Mouse (Mus musculus): ENCODE results near the gene Accsl. TPM values are rescaled to one million over a fixed set of nuclear protein-coding genes. Genes with fewer than 3 reads are reported as not detected.

Gene Accsl
- polyA plus RNA-seq (2014; fragmentation: Nextera tagmentation; extraction: Ambion mirVana): 0.08 TPM in 1 of 2 replicates, not detected in the other

GRCm38 (mm10) chr2:93869107-93869600 is at the start of gene Accsl:
Accsl (minus strand) TSS chr2:93869157.
- Histone ChIP-seq H3K27ac (ENCODE audit: low read depth) (no peak within 1 kb of the TSS), H3K9me3 (ENCODE audit: control insufficient read depth, low read length) (no peaks in the 10 kb centered on the region), H3K27me3 (replicated peaks; ENCODE audit: control insufficient read depth, insufficient read depth, low read length) (no peaks in the 10 kb centered on the region), H3K4me2 (ENCODE audit: low read length) (no peak within 1 kb of the TSS), H3K36me3 (ENCODE audit: control insufficient read depth, insufficient read depth, low read length) (no peaks in the 10 kb centered on the region), H3K4me1 (replicated peaks; ENCODE audit: control insufficient read depth, insufficient read depth, low read length) (peaks cover 10% of the 10 kb centered on the region), H3K9ac (ENCODE audit: low read length) (no peak within 1 kb of the TSS), H3K4me3 (ENCODE audit: low read depth, low read length) (no peak within 1 kb of the TSS)
- 77% methylated on average over 7 of the region's 7 CpGs for WGBS
- ATAC-seq (replicated peaks; ENCODE audit: low FRiP score, low TSS enrichment, low read depth): no peak
- no peak for DNase-seq (ENCODE audit: low spot score)

GRCm38 (mm10) chr2:93913552-93913951 is 44.6 kb upstream of the Accsl start:
- H3K36me3 ChIP-seq (ENCODE audit: control insufficient read depth, insufficient read depth, low read length): no peaks in the 10 kb centered on the region
- H3K27me3 ChIP-seq (replicated peaks; ENCODE audit: control insufficient read depth, insufficient read depth, low read length): 0 out of 2 replicates have a peak, but pooled peaks cover 5% of the 10 kb centered on the region
- no peak overlapping the region for H3K4me3 ChIP-seq (ENCODE audit: low read depth, low read length)
- WGBS: 91% methylated on average over 2 of the region's 2 CpGs
- H3K27ac ChIP-seq (ENCODE audit: low read depth): no peak overlapping the region
- no peak overlapping the region for H3K9ac ChIP-seq (ENCODE audit: low read length)
- H3K4me1 ChIP-seq (replicated peaks; ENCODE audit: control insufficient read depth, insufficient read depth, low read length): no peaks in the 10 kb centered on the region
- no peak for DNase-seq (ENCODE audit: low spot score)
- no peaks in the 10 kb centered on the region for H3K9me3 ChIP-seq (ENCODE audit: control insufficient read depth, low read length)
- no peak for ATAC-seq (replicated peaks; ENCODE audit: low FRiP score, low TSS enrichment, low read depth)
- no peak overlapping the region for H3K4me2 ChIP-seq (ENCODE audit: low read length)

GRCm38 (mm10) chr2:93911942-93912341 is 43.0 kb upstream of the Accsl start:
- 83% methylated on average over 10 of the region's 10 CpGs for WGBS
- Histone ChIP-seq H3K9ac (ENCODE audit: low read length) (no peak overlapping the region), H3K9me3 (ENCODE audit: control insufficient read depth, low read length) (no peaks in the 10 kb centered on the region), H3K27ac (ENCODE audit: low read depth) (no peak overlapping the region), H3K4me3 (ENCODE audit: low read depth, low read length) (no peak overlapping the region), H3K4me2 (ENCODE audit: low read length) (no peak overlapping the region), H3K4me1 (replicated peaks; ENCODE audit: control insufficient read depth, insufficient read depth, low read length) (no peaks in the 10 kb centered on the region), H3K36me3 (ENCODE audit: control insufficient read depth, insufficient read depth, low read length) (no peaks in the 10 kb centered on the region), H3K27me3 (replicated peaks; ENCODE audit: control insufficient read depth, insufficient read depth, low read length) (0 out of 2 replicates have a peak, but pooled peaks cover 5% of the 10 kb centered on the region)
- DNase-seq (ENCODE audit: low spot score) (no peak), ATAC-seq (replicated peaks; ENCODE audit: low FRiP score, low TSS enrichment, low read depth) (no peak)

- WGBS: 81% methylated on average over 5 of the region's 5 CpGs
- no peaks in the 10 kb centered on the region for H3K4me1 ChIP-seq (replicated peaks; ENCODE audit: control insufficient read depth, insufficient read depth, low read length)
- 0 out of 2 replicates have a peak, but pooled peaks cover 5% of the 10 kb centered on the region for H3K27me3 ChIP-seq (replicated peaks; ENCODE audit: control insufficient read depth, insufficient read depth, low read length)
- H3K4me2 ChIP-seq (ENCODE audit: low read length): no peak overlapping the region
- no peak for ATAC-seq (replicated peaks; ENCODE audit: low FRiP score, low TSS enrichment, low read depth)
- no peak overlapping the region for H3K9ac ChIP-seq (ENCODE audit: low read length)
- DNase-seq (ENCODE audit: low spot score): no peak
- H3K36me3 ChIP-seq (ENCODE audit: control insufficient read depth, insufficient read depth, low read length): no peaks in the 10 kb centered on the region
- H3K9me3 ChIP-seq (ENCODE audit: control insufficient read depth, low read length): no peaks in the 10 kb centered on the region
- H3K27ac ChIP-seq (ENCODE audit: low read depth): no peak overlapping the region
- no peak overlapping the region for H3K4me3 ChIP-seq (ENCODE audit: low read depth, low read length)
These were observed 40.8 kb upstream of the Accsl start for GRCm38 (mm10) chr2:93909716-93910115.

GRCm38 (mm10) chr2:93907519-93908294 is 38.8 kb upstream of the Accsl start:
- Histone ChIP-seq H3K36me3 (ENCODE audit: control insufficient read depth, insufficient read depth, low read length) (no peaks in the 10 kb centered on the region), H3K4me3 (ENCODE audit: low read depth, low read length) (no peak overlapping the region), H3K9ac (ENCODE audit: low read length) (no peak overlapping the region), H3K4me2 (ENCODE audit: low read length) (no peak overlapping the region), H3K4me1 (replicated peaks; ENCODE audit: control insufficient read depth, insufficient read depth, low read length) (no peaks in the 10 kb centered on the region; the same call in 1 of the 2 replicates), H3K27ac (ENCODE audit: low read depth) (no peak overlapping the region), H3K9me3 (ENCODE audit: control insufficient read depth, low read length) (no peaks in the 10 kb centered on the region), H3K27me3 (replicated peaks; ENCODE audit: control insufficient read depth, insufficient read depth, low read length) (0 out of 2 replicates have a peak, but pooled peaks cover 3% of the 10 kb centered on the region)
- DNase-seq (ENCODE audit: low spot score) (no peak), ATAC-seq (replicated peaks; ENCODE audit: low FRiP score, low TSS enrichment, low read depth) (no peak)
- 50% methylated on average over 9 of the region's 9 CpGs for WGBS

GRCm38 (mm10) chr2:93906316-93906715 is 37.4 kb upstream of the Accsl start:
- ATAC-seq (replicated peaks; ENCODE audit: low FRiP score, low TSS enrichment, low read depth) (no peak), DNase-seq (ENCODE audit: low spot score) (no peak)
- H3K4me1 ChIP-seq (replicated peaks; ENCODE audit: control insufficient read depth, insufficient read depth, low read length): no peaks in the 10 kb centered on the region; the same call in 1 of the 2 replicates
- no peak overlapping the region for H3K9ac ChIP-seq (ENCODE audit: low read length)
- WGBS: 29% methylated on average over 4 of the region's 4 CpGs
- H3K27ac ChIP-seq (ENCODE audit: low read depth): no peak overlapping the region
- H3K4me3 ChIP-seq (ENCODE audit: low read depth, low read length): no peak overlapping the region
- no peak overlapping the region for H3K4me2 ChIP-seq (ENCODE audit: low read length)
- H3K36me3 ChIP-seq (ENCODE audit: control insufficient read depth, insufficient read depth, low read length): no peaks in the 10 kb centered on the region
- H3K27me3 ChIP-seq (replicated peaks; ENCODE audit: control insufficient read depth, insufficient read depth, low read length): 0 out of 2 replicates have a peak, but pooled peaks cover 1% of the 10 kb centered on the region
- no peaks in the 10 kb centered on the region for H3K9me3 ChIP-seq (ENCODE audit: control insufficient read depth, low read length)

- DNase-seq (ENCODE audit: low spot score): no peak
- WGBS: 64% methylated on average over 6 of the region's 6 CpGs
- Histone ChIP-seq H3K36me3 (ENCODE audit: control insufficient read depth, insufficient read depth, low read length) (no peaks in the 10 kb centered on the region), H3K4me2 (ENCODE audit: low read length) (no peak overlapping the region), H3K4me1 (replicated peaks; ENCODE audit: control insufficient read depth, insufficient read depth, low read length) (no peaks in the 10 kb centered on the region; the same call in 1 of the 2 replicates), H3K9me3 (ENCODE audit: control insufficient read depth, low read length) (no peaks in the 10 kb centered on the region), H3K27me3 (replicated peaks; ENCODE audit: control insufficient read depth, insufficient read depth, low read length) (no peaks in the 10 kb centered on the region), H3K27ac (ENCODE audit: low read depth) (no peak overlapping the region), H3K9ac (ENCODE audit: low read length) (no peak overlapping the region), H3K4me3 (ENCODE audit: low read depth, low read length) (no peak overlapping the region)
- ATAC-seq (replicated peaks; ENCODE audit: low FRiP score, low TSS enrichment, low read depth): no peak
These were observed 34.5 kb upstream of the Accsl start for GRCm38 (mm10) chr2:93903415-93903814.

- H3K4me2 ChIP-seq (ENCODE audit: low read length): no peak overlapping the region
- no peak for DNase-seq (ENCODE audit: low spot score)
- WGBS: 55% methylated on average over 5 of the region's 5 CpGs
- no peak overlapping the region for H3K27ac ChIP-seq (ENCODE audit: low read depth)
- H3K27me3 ChIP-seq (replicated peaks; ENCODE audit: control insufficient read depth, insufficient read depth, low read length): 0 out of 2 replicates have a peak, but pooled peaks cover 2% of the 10 kb centered on the region
- no peak overlapping the region for H3K4me3 ChIP-seq (ENCODE audit: low read depth, low read length)
- H3K4me1 ChIP-seq (replicated peaks; ENCODE audit: control insufficient read depth, insufficient read depth, low read length): no peaks in the 10 kb centered on the region; the same call in 1 of the 2 replicates
- no peak for ATAC-seq (replicated peaks; ENCODE audit: low FRiP score, low TSS enrichment, low read depth)
- no peak overlapping the region for H3K9ac ChIP-seq (ENCODE audit: low read length)
- no peaks in the 10 kb centered on the region for H3K36me3 ChIP-seq (ENCODE audit: control insufficient read depth, insufficient read depth, low read length)
- no peaks in the 10 kb centered on the region for H3K9me3 ChIP-seq (ENCODE audit: control insufficient read depth, low read length)
These were observed 33.8 kb upstream of the Accsl start for GRCm38 (mm10) chr2:93902680-93903305.
